Mouse (Mus musculus): ENCODE results near the gene Reln. TPM values are rescaled to one million over a fixed set of nuclear protein-coding genes. Genes with fewer than 3 reads are reported as not detected.

The Reln gene
- polyA plus RNA-seq, 1 experiment from 2014 or later: 33.6 TPM

DNA sequence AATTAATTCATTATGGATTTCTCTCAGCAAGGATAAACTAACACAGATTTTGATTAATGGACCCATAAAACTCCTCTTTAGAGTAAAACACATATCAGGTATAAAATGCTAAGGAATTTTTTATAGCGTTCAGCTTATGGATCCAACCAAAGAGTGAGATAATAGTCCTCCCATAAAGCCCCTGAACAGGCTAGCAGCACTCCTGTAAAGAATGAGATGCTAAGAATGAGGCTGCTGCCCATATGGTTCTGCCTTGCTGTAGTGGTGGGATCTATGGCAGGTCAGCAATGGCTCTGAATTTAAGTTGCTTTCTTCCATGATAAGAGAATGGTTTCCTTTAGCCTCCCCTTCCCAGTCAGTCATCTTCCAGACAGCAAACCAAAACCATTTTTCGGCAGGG lies 147.6 kb downstream of the Reln start:
- Histone ChIP-seq H3K4me3 (no peak overlapping the region), H3K9ac (no peak overlapping the region), H3K27me3 (no peaks in the 10 kb centered on the region), H3K27ac (no peak overlapping the region), H3K36me3 (ENCODE audit: poor library complexity, severe bottlenecking) (no peaks in the 10 kb centered on the region), H3K9me3 (replicated peaks) (no peaks in the 10 kb centered on the region), H3K4me1 (0 out of 2 replicates have a peak, but pooled peaks cover 10% of the 10 kb centered on the region), H3K4me2 (no peak overlapping the region)
- WGBS: 84% methylated on average over 2 of the region's 2 CpGs
- ATAC-seq: no peak

GRCm38 (mm10) chr5:22196476-22196875 lies 148.0 kb downstream of the Reln start:
- Histone ChIP-seq H3K4me3 (no peak overlapping the region), H3K9me3 (replicated peaks) (no peaks in the 10 kb centered on the region), H3K27ac (no peak overlapping the region), H3K9ac (no peak overlapping the region), H3K27me3 (no peaks in the 10 kb centered on the region), H3K4me2 (no peak overlapping the region), H3K36me3 (ENCODE audit: poor library complexity, severe bottlenecking) (no peaks in the 10 kb centered on the region), H3K4me1 (0 out of 2 replicates have a peak, but pooled peaks cover 10% of the 10 kb centered on the region)
- peak; percentile 38; the same call in 1 of the 2 replicates for ATAC-seq
- WGBS: 65% methylated on average over 4 of the region's 4 CpGs

DNA sequence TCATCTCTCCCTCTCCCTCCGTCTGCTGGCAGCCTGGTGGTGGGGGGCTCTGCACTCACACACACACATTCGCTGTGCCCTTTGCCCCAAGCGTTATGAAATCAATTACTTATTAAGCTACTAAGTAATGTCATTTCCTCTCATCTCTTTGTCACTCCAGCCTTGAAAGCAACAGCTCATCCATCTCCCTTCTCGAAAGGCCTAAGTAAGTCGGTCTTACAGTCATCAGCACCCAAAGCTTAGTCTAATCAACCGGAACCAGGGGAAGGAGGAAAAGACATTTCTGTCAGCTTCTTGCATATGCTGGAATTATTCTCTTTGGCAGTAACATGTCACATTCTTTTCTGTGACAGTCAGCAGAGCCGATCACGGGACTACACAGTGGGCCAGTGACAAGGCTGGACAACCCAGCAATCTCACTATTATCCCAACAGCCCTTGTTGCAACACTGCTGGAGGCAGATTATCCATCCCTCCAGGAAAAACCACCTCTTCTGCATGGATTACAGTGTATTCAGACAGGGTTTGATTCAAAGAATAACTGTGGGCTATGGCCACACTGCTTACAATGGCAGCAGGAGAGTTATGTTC lies 149.1 kb downstream of the Reln start:
- Histone ChIP-seq H3K36me3 (ENCODE audit: poor library complexity, severe bottlenecking) (no peaks in the 10 kb centered on the region), H3K27me3 (no peaks in the 10 kb centered on the region), H3K4me3 (no peak overlapping the region), H3K9ac (no peak overlapping the region), H3K9me3 (replicated peaks) (no peaks in the 10 kb centered on the region), H3K4me1 (0 out of 2 replicates have a peak, but pooled peaks cover 10% of the 10 kb centered on the region), H3K4me2 (no peak overlapping the region), H3K27ac (no peak overlapping the region)
- 0 out of 2 replicates have a peak, but pooled peaks have one; percentile 27 for ATAC-seq
- WGBS: 59% methylated on average over 8 of the region's 8 CpGs

DNA sequence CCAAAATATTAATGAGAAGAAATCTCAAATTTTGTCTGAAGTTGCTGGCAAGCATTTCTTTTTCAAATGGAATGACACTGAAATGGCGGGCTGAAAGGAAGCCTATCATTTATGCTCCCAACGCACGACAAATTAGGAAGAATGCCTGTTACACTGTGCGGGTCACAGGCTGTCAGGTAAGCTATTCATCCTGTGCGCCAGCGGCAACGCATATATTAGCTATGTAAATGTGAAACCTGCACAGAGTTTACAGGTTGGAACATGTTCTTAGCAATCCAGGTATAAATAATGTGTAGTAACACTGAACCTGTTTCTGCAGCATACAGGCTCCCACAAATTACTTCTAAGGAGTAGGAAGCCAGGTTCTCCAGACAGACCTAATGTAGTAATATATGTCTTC lies 152.7 kb downstream of the Reln start:
- Histone ChIP-seq H3K9ac (no peak overlapping the region), H3K4me3 (no peak overlapping the region), H3K27me3 (no peaks in the 10 kb centered on the region), H3K4me1 (peaks cover 11% of the 10 kb centered on the region), H3K36me3 (ENCODE audit: poor library complexity, severe bottlenecking) (no peaks in the 10 kb centered on the region), H3K4me2 (no peak overlapping the region), H3K27ac (no peak overlapping the region; the same call in 1 of the 2 replicates), H3K9me3 (replicated peaks) (no peaks in the 10 kb centered on the region)
- WGBS: 71% methylated on average over 7 of the region's 7 CpGs
- ATAC-seq: no peak

DNA sequence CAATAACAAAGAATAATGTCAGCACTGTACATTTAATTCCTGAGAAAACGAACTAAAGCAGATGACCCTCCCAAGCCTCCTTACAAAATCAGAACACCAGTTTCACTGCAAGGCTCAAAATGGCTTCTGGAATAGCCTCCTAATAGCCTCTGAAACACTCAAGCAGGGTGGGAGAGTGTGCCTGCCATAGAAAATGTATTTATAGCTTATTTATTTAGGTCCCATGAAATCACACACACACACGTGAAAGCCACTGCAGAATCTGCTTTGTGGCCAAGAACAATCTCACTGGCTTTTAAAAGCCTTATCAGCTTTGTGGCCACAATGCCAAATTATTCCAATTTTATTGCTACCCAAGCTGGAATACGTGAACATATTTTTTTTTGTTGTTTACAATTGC lies 154.2 kb downstream of the Reln start:
- Histone ChIP-seq H3K9ac (no peak overlapping the region), H3K4me3 (no peak overlapping the region), H3K36me3 (ENCODE audit: poor library complexity, severe bottlenecking) (no peaks in the 10 kb centered on the region), H3K9me3 (replicated peaks) (no peaks in the 10 kb centered on the region), H3K27me3 (no peaks in the 10 kb centered on the region), H3K4me2 (no peak overlapping the region), H3K27ac (no peak overlapping the region), H3K4me1 (peaks cover 4% of the 10 kb centered on the region)
- 69% methylated on average over 3 of the region's 3 CpGs for WGBS
- no peak for ATAC-seq

GRCm38 (mm10) chr5:22187599-22187998 lies 156.9 kb downstream of the Reln start:
- Histone ChIP-seq H3K9me3 (replicated peaks) (no peaks in the 10 kb centered on the region), H3K27me3 (no peaks in the 10 kb centered on the region), H3K9ac (no peak overlapping the region), H3K36me3 (ENCODE audit: poor library complexity, severe bottlenecking) (no peaks in the 10 kb centered on the region), H3K4me2 (no peak overlapping the region), H3K27ac (no peak overlapping the region), H3K4me1 (peaks cover 4% of the 10 kb centered on the region), H3K4me3 (no peak overlapping the region)
- 46% methylated on average over 3 of the region's 3 CpGs for WGBS
- peak; percentile 67; the same call in 1 of the 2 replicates for ATAC-seq

- no peak overlapping the region for H3K4me2 ChIP-seq
- H3K36me3 ChIP-seq (ENCODE audit: poor library complexity, severe bottlenecking): no peaks in the 10 kb centered on the region
- no peaks in the 10 kb centered on the region for H3K9me3 ChIP-seq (replicated peaks)
- 74% methylated on average over 5 of the region's 5 CpGs for WGBS
- H3K4me3 ChIP-seq: no peak overlapping the region
- no peaks in the 10 kb centered on the region for H3K27me3 ChIP-seq
- ATAC-seq: no peak
- no peak overlapping the region for H3K9ac ChIP-seq
- no peaks in the 10 kb centered on the region for H3K4me1 ChIP-seq
- no peak overlapping the region for H3K27ac ChIP-seq
Observed at GRCm38 (mm10) chr5:22176480-22176879, 168.0 kb downstream of the Reln start.

DNA sequence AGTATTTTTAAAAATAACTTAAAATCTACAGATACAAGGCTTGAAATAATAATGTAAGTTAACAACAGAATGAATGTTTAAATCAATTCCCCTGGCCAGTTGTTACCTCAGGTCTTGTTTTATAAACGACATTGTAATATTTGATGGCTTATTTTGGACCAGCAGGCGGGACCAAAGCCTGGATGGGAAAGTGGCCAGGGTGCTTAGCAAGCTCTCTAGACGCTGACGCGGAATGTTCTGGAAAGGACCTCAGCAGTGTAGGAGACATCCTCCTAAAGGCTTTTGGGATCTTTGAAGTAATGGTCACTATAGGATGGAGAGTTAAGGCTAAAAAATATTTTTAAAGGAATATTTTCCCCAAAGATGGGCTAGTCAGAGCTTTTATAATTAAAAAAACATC lies 173.2 kb downstream of the Reln start:
- Histone ChIP-seq H3K4me3 (no peak overlapping the region), H3K4me1 (no peaks in the 10 kb centered on the region), H3K27ac (no peak overlapping the region), H3K4me2 (no peak overlapping the region), H3K9me3 (replicated peaks) (no peaks in the 10 kb centered on the region), H3K9ac (no peak overlapping the region), H3K36me3 (ENCODE audit: poor library complexity, severe bottlenecking) (no peaks in the 10 kb centered on the region), H3K27me3 (no peaks in the 10 kb centered on the region)
- 89% methylated on average over 5 of the region's 5 CpGs for WGBS
- no peak for ATAC-seq

- Histone ChIP-seq H3K36me3 (ENCODE audit: poor library complexity, severe bottlenecking) (no peaks in the 10 kb centered on the region), H3K4me1 (peaks cover 6% of the 10 kb centered on the region; the same call in 1 of the 2 replicates), H3K9ac (no peak overlapping the region), H3K27ac (no peak overlapping the region), H3K4me3 (no peak overlapping the region), H3K4me2 (no peak overlapping the region), H3K27me3 (no peaks in the 10 kb centered on the region), H3K9me3 (replicated peaks) (no peaks in the 10 kb centered on the region)
- ATAC-seq: peak; percentile 84
- WGBS: 56% methylated on average over 10 of the region's 10 CpGs
Observed at GRCm38 (mm10) chr5:22164060-22164934, 180.2 kb downstream of the Reln start.

GRCm38 (mm10) chr5:22160935-22161334 lies 183.6 kb downstream of the Reln start:
- Histone ChIP-seq H3K27ac (no peak overlapping the region), H3K4me1 (peaks cover 6% of the 10 kb centered on the region; the same call in 1 of the 2 replicates), H3K4me2 (no peak overlapping the region), H3K36me3 (ENCODE audit: poor library complexity, severe bottlenecking) (no peaks in the 10 kb centered on the region), H3K27me3 (no peaks in the 10 kb centered on the region), H3K4me3 (no peak overlapping the region), H3K9ac (no peak overlapping the region), H3K9me3 (replicated peaks) (no peaks in the 10 kb centered on the region)
- no peak for ATAC-seq
- 64% methylated on average over 2 of the region's 2 CpGs for WGBS

DNA sequence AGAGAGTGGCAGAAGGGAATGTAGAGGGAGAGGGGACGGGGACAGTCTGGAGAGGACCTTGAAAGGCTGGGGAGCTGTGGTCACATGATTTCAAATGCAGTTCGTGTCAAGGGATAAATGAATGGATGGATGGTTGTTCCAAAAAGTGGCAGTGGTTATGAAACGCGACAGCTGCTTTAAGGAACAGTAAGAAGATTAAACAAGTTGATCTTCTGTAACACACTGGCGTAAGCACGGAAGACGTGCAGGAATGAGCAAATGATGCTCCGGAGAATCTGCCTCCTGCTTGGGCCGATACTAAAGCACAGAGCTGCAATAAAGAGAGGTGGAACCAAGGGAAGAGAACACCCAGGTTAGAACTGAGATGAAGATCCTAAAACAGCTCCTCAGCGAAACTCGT lies 185.7 kb downstream of the Reln start:
- no peaks in the 10 kb centered on the region for H3K9me3 ChIP-seq (replicated peaks)
- 88% methylated on average over 11 of the region's 11 CpGs for WGBS
- H3K36me3 ChIP-seq (ENCODE audit: poor library complexity, severe bottlenecking): no peaks in the 10 kb centered on the region
- H3K4me2 ChIP-seq: no peak overlapping the region
- H3K9ac ChIP-seq: no peak overlapping the region
- H3K4me3 ChIP-seq: no peak overlapping the region
- no peaks in the 10 kb centered on the region for H3K27me3 ChIP-seq
- H3K4me1 ChIP-seq: peaks cover 5% of the 10 kb centered on the region; the same call in 1 of the 2 replicates
- no peak overlapping the region for H3K27ac ChIP-seq
- no peak for ATAC-seq

DNA sequence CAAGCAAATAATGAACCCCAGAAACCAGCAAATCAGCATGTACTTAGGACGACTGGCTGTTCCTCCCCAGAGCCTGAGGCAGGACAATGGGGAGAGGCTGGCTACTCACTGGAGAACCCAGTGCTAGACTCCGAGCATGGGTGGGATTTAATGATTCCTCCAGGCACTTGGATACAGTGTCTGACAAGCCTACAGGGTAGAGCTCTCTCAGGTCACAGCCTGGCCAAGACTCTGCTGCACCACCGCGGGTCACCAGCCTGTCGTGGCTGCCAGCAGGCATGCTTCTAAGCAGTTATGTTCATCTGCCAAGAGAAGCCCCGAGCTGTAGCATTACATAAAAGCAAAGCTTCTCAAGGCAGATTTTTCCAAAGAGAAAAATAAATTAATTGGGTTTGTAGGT lies 190.9 kb downstream of the Reln start:
- peak; percentile 51 for ATAC-seq

More for the DNA sequence above, 190.9 kb downstream of the Reln start:
- WGBS: 13% methylated on average over 6 of the region's 6 CpGs
- Histone ChIP-seq H3K9ac (no peak overlapping the region), H3K9me3 (replicated peaks) (no peaks in the 10 kb centered on the region), H3K36me3 (ENCODE audit: poor library complexity, severe bottlenecking) (no peaks in the 10 kb centered on the region), H3K4me2 (no peak overlapping the region), H3K4me1 (peaks cover 8% of the 10 kb centered on the region; the same call in 1 of the 2 replicates), H3K4me3 (no peak overlapping the region), H3K27me3 (no peaks in the 10 kb centered on the region), H3K27ac (no peak overlapping the region)

All from forebrain, embryonic 13.5 days (tissue).